Mouse (Mus musculus) urinary bladder, postnatal 36 days (tissue): Measurements from ENCODE around the gene Tmcc2.

Source experiments
- DNase-seq, 2 experiments: peaks; one replicate each; pipeline ENCODE4 v3.0.0; 2022; ENCODE audit warnings: low spot score in 2 of 2, mixed read lengths in 1 of 2

Tmcc2 gene

DNA sequence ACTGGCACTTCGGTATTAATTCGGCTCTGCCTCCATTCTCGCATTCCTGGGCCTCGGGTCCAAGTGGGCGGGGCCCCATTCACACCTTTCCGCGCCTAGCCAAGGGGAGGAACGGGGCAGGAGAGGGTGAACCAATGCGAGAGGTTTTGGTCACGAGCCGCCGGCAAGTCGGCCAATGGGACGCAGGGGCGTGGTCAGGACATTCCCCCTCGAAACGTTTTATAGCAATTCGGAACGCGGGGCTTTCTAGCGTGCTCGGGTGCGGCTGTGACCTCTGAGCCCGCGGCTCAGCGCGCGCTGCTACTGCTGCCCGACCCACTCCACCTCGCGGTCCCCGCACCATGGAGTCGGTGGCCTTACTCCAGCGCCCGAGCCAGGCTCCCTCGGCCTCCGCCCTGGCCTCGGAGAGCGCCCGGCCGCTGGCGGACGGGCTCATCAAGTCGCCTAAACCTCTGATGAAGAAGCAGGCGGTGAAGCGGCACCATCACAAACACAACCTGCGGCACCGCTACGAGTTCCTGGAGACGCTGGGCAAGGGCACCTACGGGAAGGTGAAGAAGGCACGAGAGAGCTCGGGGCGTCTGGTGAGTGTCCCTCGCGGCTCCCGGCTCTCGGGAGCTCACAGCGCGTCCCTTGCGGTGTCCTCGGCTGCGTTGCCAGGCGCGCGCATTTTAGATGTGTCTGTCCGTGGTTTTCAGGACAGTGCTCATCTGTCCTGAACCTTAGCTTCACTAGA, 75.0 kb downstream of the Tmcc2 start, which contains the start of gene Nuak2:
Gene Nuak2, plus strand, starts transcription at position 238 of the 736 bp plus-strand sequence.
- DNase-seq, result peak; percentile 82 to 88

DNA sequence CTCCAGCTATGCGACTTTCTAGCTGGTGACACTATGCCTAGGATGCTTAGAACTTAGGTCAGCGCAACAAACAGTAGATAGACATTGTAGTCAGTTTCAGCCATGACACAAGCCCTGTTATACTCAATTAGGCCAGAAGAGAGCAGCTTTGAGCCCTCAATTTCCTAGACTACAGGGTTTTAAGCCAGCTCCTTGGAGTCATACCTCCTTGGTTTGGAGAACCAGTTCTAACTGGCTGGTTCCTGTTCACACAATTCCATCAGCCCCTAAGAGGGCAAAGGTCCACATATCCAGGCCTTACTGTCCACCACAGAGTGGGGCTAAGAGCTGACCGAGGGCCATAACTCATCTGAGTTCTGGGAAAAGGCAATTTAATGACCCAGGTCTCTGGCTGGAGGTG, 78.4 kb downstream of the Tmcc2 start:
- DNase-seq, result peak; percentile 43 to 64

- no peak for DNase-seq
Measured at GRCm38 (mm10) chr1:132312043-132312442, 79.0 kb downstream of the Tmcc2 start.

- DNase-seq, result no peak
Measured at GRCm38 (mm10) chr1:132311174-132311859, 79.8 kb downstream of the Tmcc2 start.

GRCm38 (mm10) chr1:132310754-132311153, 80.3 kb downstream of the Tmcc2 start:
- DNase-seq, result no peak

GRCm38 (mm10) chr1:132308674-132309073, 82.4 kb downstream of the Tmcc2 start:
- DNase-seq, result no peak

GRCm38 (mm10) chr1:132307962-132308361, 83.1 kb downstream of the Tmcc2 start:
- no peak for DNase-seq

DNA sequence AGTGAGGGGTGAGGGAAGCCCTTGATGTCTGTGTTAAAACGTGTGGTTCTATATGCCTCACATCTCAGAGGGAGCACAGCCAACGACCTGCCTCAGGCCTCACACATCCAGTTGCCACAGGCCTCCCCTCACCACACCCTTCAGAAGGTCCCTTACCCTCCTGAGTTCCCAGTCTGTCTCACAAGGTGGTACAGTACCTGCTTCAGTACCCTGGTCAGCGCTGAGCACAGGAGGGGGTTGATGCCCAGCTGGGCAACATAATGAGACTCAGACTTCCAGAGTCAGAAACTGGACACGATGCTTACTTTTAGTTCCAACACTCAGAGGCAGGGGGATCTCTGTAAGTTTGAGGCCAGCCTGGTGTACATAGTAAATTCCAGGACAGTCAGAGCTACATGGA, 84.3 kb downstream of the Tmcc2 start:
- no peak for DNase-seq
